In genomic region chr5:25754236-25754766, GRCm38 (mm10) we compare ENCODE assay signal across 7 mouse cellular contexts. TPM values are rescaled to one million over a fixed set of nuclear protein-coding genes. Genes with fewer than 3 reads are reported as not detected.
DNase-seq lines count a peak whose midpoint lies in the region; TF ChIP-seq lines count a peak whose summit lies in the region.

No protein-coding gene starts in this region.

- peak overlapping the region; percentile 20 for H3K27ac ChIP-seq in left cerebral cortex, adult 2 months
- H3K27ac ChIP-seq in cortical plate, adult 2 months (ENCODE audit: insufficient read depth, low read length) = peak overlapping the region; percentile 82
- peak overlapping the region; percentile 81 for H3K27ac ChIP-seq in heart, embryonic 10.5 days

- no peak for TF ChIP-seq POLR2A in cortical plate, adult 2 months (IDR thresholded peaks at IDR 0.05; ENCODE audit: extremely low read depth, insufficient read depth, low read length)

- DNase-seq in left cerebral cortex, adult 2 months (ENCODE audit: extremely low spot score in 1 of 2, low spot score in 2 of 2) = no peak
- no peak for DNase-seq in left cerebral cortex, adult 11 months (ENCODE audit: low spot score)
- DNase-seq in heart, embryonic 10.5 days (ENCODE audit: low spot score) = no peak
- DNase-seq in lung, postnatal 14 days = peak; percentile 17
- no peak for DNase-seq in spleen, postnatal 10 days (ENCODE audit: low spot score in 2 of 2)
- DNase-seq in layer of hippocampus, adult 18-20 months (ENCODE audit: low spot score in 2 of 2) = no peak

- H3K27me3 ChIP-seq in heart, embryonic 10.5 days (ENCODE audit: insufficient read depth, poor library complexity, severe bottlenecking) = no peaks in the 10 kb centered on the region

- H3K36me3 ChIP-seq in heart, embryonic 10.5 days = no peaks in the 10 kb centered on the region

- no peak for TF ChIP-seq CTCF in left cerebral cortex, adult 2 months (IDR thresholded peaks at IDR 0.05)
- no peak for TF ChIP-seq CTCF in cortical plate, adult 2 months (IDR thresholded peaks at IDR 0.05; ENCODE audit: extremely low read depth, insufficient read depth, low read length)

- H3K4me3 ChIP-seq in left cerebral cortex, adult 2 months = no peak overlapping the region
- no peak overlapping the region for H3K4me3 ChIP-seq in cortical plate, adult 2 months (ENCODE audit: insufficient read depth, low read length)
- H3K4me3 ChIP-seq in heart, embryonic 10.5 days = no peak overlapping the region

- 10% methylated on average over 2 of the region's 2 CpGs for WGBS in heart, embryonic 10.5 days

- intact Hi-C loops in left cerebral cortex, adult 2 months (cut with DNase I) = no loop called here

- H3K4me1 ChIP-seq in cortical plate, adult 2 months (ENCODE audit: control insufficient read depth, insufficient read depth, low read length) = peaks cover 8% of the 10 kb centered on the region; the same call in 1 of the 2 replicates
- H3K4me1 ChIP-seq in heart, embryonic 10.5 days = peaks cover 41% of the 10 kb centered on the region

- no peaks in the 10 kb centered on the region for H3K9me3 ChIP-seq in heart, embryonic 10.5 days

RNA-seq across cellular contexts. Expression of gene Actr3b, which starts 5.5 kb away (rescaled TPM):
- 100 to 1,000 TPM; 110 to 123 TPM for total RNA-seq in left cerebral cortex, adult 2 months (2021)
- 117 and 126 TPM in 2 replicates for polyA plus RNA-seq in cortical plate, adult 2 months (2012; rRNA removed)
- 22.7 and 40.6 TPM in 2 replicates for polyA plus RNA-seq in heart, embryonic 10.5 days (2016; fragmentation: Nextera tagmentation; extraction: Ambion mirVana)
- total RNA-seq in layer of hippocampus, adult 18-20 months (2021) = 100 to 1,000 TPM; 134 to 146 TPM

RNA-seq across cellular contexts. Expression of gene Xrcc2, which starts 48.7 kb away (rescaled TPM):
- total RNA-seq in left cerebral cortex, adult 2 months (2021) = 1 to 10 TPM; 6.1 to 6.9 TPM
- 4.9 and 5.0 TPM in 2 replicates for polyA plus RNA-seq in cortical plate, adult 2 months (2012; rRNA removed)
- polyA plus RNA-seq in heart, embryonic 10.5 days (2016; fragmentation: Nextera tagmentation; extraction: Ambion mirVana) = 13.0 and 13.2 TPM in 2 replicates
- 1 to 10 TPM; 6.0 to 6.2 TPM for total RNA-seq in layer of hippocampus, adult 18-20 months (2021)

Comparison
In these comparisons a context has a peak if more than half of its experiments do, and no peak if none do; other contexts are left out.
1. H3K27ac ChIP-seq: peak in every context shown above with its lines; median percentile 82 in cortical plate, adult 2 months; 81 in heart, embryonic 10.5 days; 20 in left cerebral cortex, adult 2 months.